Mouse (Mus musculus): ENCODE measurements around the gene Rad23a.

The Rad23a gene

DNA sequence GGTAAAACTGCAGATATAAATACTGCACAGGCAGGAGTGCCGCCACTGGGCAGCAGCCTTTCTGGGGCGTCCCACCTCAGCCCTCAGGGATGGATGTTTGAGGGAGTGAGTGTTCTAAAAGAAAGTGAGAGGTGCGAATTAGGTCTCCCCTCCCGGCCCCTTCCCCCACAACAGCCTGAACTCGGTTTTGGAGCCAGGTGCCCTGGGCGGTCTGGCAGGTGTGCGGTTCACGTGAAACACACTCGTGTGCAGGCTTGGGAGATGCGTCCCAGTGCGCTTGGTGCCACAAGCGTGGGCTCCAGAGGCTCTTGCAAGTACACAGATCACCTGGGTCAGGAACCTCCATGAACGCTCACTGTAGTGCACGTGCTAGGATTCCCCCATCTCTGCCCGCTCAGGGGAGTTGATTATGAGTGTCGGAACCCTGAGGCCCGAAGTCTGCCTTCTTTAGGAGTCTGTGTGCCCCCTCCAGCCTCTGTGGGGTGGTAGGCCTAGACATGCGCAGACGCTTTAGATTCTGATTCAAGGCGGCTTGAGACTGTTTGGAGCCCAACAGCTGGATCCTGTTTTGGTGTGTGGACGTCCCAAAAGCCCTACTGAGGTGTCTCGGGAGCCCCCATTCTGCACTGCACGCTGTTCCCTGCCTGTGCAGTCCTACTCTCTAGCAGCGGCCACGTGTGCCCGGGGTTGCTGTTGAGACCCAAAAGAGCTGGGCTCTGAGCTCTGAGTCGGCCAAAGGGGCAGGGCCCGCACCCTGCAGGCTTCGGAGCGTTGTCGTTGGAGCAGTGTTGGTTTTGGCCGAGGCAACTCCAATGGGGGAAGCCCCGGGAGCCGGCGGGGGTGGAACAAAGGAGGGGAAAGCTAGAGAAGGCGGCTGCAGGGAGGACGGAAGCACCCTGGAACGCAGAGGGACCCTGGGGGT lies 54.4 kb downstream of the Rad23a start:
- no peak for DNase-seq

DNA sequence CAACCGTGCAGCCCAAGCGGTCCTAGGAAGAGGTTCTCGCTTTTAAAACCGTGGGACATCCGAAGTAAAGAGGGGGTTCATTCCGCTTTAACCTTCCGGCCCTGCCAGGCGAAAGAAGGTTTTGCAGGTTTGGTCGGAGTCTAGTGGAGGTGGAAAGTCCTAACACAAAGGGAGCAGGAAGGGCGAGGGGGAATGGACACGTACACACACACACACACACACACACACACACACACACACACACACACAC lies 55.0 kb downstream of the Rad23a start:
- DNase-seq, result no peak

DNA sequence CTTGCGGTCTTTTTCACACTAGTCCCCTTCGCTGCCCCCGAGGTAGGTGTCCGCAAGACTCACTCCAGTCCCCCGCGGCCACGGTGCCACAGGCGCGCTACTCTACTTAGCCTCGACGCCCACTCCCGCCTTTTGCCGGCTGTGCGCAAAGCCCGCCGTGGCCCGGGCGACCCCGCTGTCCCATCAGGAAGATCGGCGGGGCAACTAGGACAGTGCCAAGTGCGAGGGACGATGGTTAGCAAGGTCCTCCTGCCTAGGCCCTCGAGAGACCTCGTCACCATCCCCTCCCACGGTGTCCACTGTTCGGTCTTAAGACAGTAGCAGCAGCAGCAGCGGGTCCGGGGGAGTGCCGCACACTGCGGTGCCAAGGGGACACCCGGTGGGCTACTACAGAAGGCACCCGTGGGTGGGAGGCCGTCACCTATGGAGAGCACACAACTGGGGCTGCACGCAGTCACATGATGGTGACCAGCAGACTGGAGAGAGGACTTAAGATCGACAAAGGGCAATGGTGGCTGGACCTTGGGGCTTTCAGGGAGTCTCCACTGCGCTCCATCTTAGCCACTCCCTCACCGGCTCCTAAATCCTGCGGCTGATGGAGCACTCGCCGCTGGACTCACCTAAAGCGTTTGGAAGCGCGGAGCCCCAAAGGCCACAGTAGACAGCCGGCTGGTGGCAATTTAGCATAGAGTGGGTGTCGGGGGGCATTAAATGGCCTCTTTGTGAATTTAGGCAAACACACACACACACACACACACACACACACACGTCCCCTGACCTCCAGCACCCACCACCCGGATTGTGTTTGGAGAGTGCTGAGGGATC lies 55.6 kb downstream of the Rad23a start:
- DNase-seq, result no peak

Data from spleen, adult 18-20 months (tissue).